Mouse (Mus musculus): Measurements from ENCODE around the gene Harbi1.

Harbi1 gene

GRCm38 (mm10) chr2:91676420-91676819, 34.2 kb upstream of the Harbi1 start:
- Histone ChIP-seq H3K4me1 (replicated peaks; ENCODE audit: low read depth, low read length) (peaks cover 33% of the 10 kb centered on the region), H3K36me3 (ENCODE audit: insufficient read depth, low read length) (peaks cover 97% of the 10 kb centered on the region), H3K4me3 (replicated peaks; ENCODE audit: low read length) (no peak overlapping the region), H3K27me3 (ENCODE audit: insufficient read depth, low read length) (no peaks in the 10 kb centered on the region), H3K9me3 (ENCODE audit: low read length) (no peaks in the 10 kb centered on the region)
- no peak for TF ChIP-seq CTCF (conservative IDR thresholded peaks at IDR 0.05; ENCODE audit: low read length)

- TF ChIP-seq CTCF (conservative IDR thresholded peaks at IDR 0.05; ENCODE audit: low read length) (no peak), POU5F1 (IDR thresholded peaks at IDR 0.05; ENCODE audit: borderline replicate concordance, low read length) (no peak), NANOG (IDR thresholded peaks at IDR 0.05; ENCODE audit: borderline replicate concordance, low read length) (no peak)
- no peaks in the 10 kb centered on the region for H3K9me3 ChIP-seq (ENCODE audit: low read length)
Measured at GRCm38 (mm10) chr2:91676961-91677360, 33.7 kb upstream of the Harbi1 start.

DNA sequence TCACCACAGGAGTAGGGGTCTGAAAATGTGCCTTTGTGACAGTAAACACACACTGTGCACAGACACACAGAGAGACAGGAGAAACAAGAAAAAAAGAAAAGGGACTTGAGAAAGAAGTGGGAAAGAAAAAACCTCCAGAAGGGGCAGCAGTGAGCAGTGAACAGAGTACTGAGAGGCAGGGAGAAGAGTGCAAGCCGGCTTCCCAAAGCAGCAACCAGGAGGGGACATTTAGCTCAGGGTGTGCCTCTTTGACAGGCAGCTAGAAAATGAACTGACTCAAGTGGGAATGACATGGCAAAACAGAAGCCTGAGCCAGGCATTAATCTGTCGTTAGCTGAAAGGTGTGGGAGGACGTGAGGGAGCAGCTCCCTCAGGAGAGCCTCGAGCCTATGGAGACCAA, 27.8 kb upstream of the Harbi1 start:
- no peak overlapping the region for H3K4me3 ChIP-seq (replicated peaks; ENCODE audit: low read length)
- peaks cover 31% of the 10 kb centered on the region for H3K4me1 ChIP-seq (replicated peaks; ENCODE audit: low read depth, low read length)
- H3K36me3 ChIP-seq (ENCODE audit: insufficient read depth, low read length): peaks cover 99% of the 10 kb centered on the region
- peak; percentile 58 for TF ChIP-seq CTCF (conservative IDR thresholded peaks at IDR 0.05; ENCODE audit: low read length)
- no peak for TF ChIP-seq NANOG (IDR thresholded peaks at IDR 0.05; ENCODE audit: borderline replicate concordance, low read length)
- no peaks in the 10 kb centered on the region for H3K27me3 ChIP-seq (ENCODE audit: insufficient read depth, low read length)
- no peaks in the 10 kb centered on the region for H3K9me3 ChIP-seq (ENCODE audit: low read length)

More at GRCm38 (mm10) chr2:91676961-91677360, 33.7 kb upstream of the Harbi1 start:
- peaks cover 33% of the 10 kb centered on the region for H3K4me1 ChIP-seq (replicated peaks; ENCODE audit: low read depth, low read length)
- H3K27me3 ChIP-seq (ENCODE audit: insufficient read depth, low read length): no peaks in the 10 kb centered on the region
- H3K36me3 ChIP-seq (ENCODE audit: insufficient read depth, low read length): peaks cover 97% of the 10 kb centered on the region
- no peak overlapping the region for H3K4me3 ChIP-seq (replicated peaks; ENCODE audit: low read length)

DNA sequence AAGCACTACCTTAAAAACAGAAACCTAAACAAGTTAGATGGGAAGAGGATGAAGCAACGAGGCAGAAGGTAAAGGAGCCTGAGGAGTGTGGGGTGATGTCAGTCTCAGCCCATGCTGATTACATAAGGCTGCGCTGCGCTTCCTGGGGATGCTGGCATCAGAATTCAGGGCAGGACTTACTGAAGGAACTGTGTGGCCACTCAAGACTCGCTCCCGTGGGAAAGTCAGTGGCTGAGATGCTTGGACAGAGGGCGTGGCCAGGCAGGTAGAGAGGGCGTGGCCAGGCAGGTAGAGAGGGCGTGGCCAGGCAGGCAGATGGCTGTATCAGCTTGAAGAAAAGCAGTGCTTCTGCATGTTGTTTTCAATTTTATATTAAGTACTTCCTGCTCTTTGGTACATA, 26.7 kb upstream of the Harbi1 start:
- Histone ChIP-seq H3K4me3 (replicated peaks; ENCODE audit: low read length) (no peak overlapping the region), H3K9me3 (ENCODE audit: low read length) (no peaks in the 10 kb centered on the region), H3K4me1 (replicated peaks; ENCODE audit: low read depth, low read length) (peaks cover 33% of the 10 kb centered on the region), H3K27me3 (ENCODE audit: insufficient read depth, low read length) (no peaks in the 10 kb centered on the region), H3K36me3 (ENCODE audit: insufficient read depth, low read length) (peaks cover 99% of the 10 kb centered on the region)
- no peak for TF ChIP-seq POU5F1 (IDR thresholded peaks at IDR 0.05; ENCODE audit: borderline replicate concordance, low read length)

GRCm38 (mm10) chr2:91689452-91689851, 21.2 kb upstream of the Harbi1 start:
- TF ChIP-seq NANOG (IDR thresholded peaks at IDR 0.05; ENCODE audit: borderline replicate concordance, low read length) (no peak), CTCF (conservative IDR thresholded peaks at IDR 0.05; ENCODE audit: low read length) (no peak), POU5F1 (IDR thresholded peaks at IDR 0.05; ENCODE audit: borderline replicate concordance, low read length) (no peak)
- H3K4me1 ChIP-seq (replicated peaks; ENCODE audit: low read depth, low read length): peaks cover 28% of the 10 kb centered on the region
- no peak overlapping the region for H3K4me3 ChIP-seq (replicated peaks; ENCODE audit: low read length)
- H3K9me3 ChIP-seq (ENCODE audit: low read length): no peaks in the 10 kb centered on the region
- H3K36me3 ChIP-seq (ENCODE audit: insufficient read depth, low read length): peaks cover 94% of the 10 kb centered on the region
- no peaks in the 10 kb centered on the region for H3K27me3 ChIP-seq (ENCODE audit: insufficient read depth, low read length)

DNA sequence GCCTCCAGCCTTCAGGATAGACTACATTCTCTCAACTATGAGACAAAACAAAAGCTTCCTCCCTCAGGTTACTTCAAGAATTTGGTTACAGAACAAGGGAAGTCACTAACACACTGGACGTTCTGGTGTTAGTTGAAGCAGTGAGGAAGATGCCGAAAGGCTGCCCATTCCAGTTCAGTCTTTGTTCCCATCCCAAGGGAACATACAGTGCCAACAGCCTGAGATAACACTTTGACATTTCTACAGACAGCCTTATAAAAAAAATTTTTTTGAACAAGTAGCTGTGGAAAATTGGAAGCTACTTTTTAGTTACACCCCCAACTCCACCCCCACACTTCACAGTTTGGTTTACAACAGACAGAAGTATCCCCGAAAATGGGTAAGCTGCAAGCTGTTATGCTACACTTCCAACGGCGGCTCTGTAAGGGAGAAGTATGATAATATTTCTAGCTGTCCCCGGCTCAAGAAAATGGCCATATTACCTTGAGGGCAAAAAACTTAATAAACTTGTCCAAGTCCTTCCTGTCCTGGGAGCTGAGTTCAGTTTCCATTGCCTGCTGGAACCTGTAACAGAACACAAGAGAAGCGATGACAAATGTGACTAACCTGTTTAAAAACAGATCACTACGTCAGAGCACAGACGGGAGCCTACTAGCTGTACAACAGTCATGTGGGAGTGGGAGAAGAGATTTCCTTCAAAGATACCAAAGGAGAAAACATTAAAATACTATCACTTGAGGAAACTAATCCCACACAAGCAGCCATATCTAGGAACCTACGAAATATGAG, 15.0 kb upstream of the Harbi1 start:
- TF ChIP-seq POU5F1 (IDR thresholded peaks at IDR 0.05; ENCODE audit: borderline replicate concordance, low read length): no peak
- TF ChIP-seq NANOG (IDR thresholded peaks at IDR 0.05; ENCODE audit: borderline replicate concordance, low read length): no peak
- no peak for TF ChIP-seq CTCF (conservative IDR thresholded peaks at IDR 0.05; ENCODE audit: low read length)
- H3K36me3 ChIP-seq (ENCODE audit: insufficient read depth, low read length): peaks cover 60% of the 10 kb centered on the region
- H3K4me3 ChIP-seq (replicated peaks; ENCODE audit: low read length): no peak overlapping the region
- peaks cover 12% of the 10 kb centered on the region for H3K4me1 ChIP-seq (replicated peaks; ENCODE audit: low read depth, low read length)
- H3K27me3 ChIP-seq (ENCODE audit: insufficient read depth, low read length): no peaks in the 10 kb centered on the region
- H3K9me3 ChIP-seq (ENCODE audit: low read length): no peaks in the 10 kb centered on the region

- no peaks in the 10 kb centered on the region for H3K9me3 ChIP-seq (ENCODE audit: low read length)
- H3K36me3 ChIP-seq (ENCODE audit: insufficient read depth, low read length): peaks cover 57% of the 10 kb centered on the region
- TF ChIP-seq NANOG (IDR thresholded peaks at IDR 0.05; ENCODE audit: borderline replicate concordance, low read length): no peak
- no peak for TF ChIP-seq CTCF (conservative IDR thresholded peaks at IDR 0.05; ENCODE audit: low read length)
- no peak for TF ChIP-seq POU5F1 (IDR thresholded peaks at IDR 0.05; ENCODE audit: borderline replicate concordance, low read length)
- peaks cover 10% of the 10 kb centered on the region for H3K4me1 ChIP-seq (replicated peaks; ENCODE audit: low read depth, low read length)
- no peak overlapping the region for H3K4me3 ChIP-seq (replicated peaks; ENCODE audit: low read length)
- H3K27me3 ChIP-seq (ENCODE audit: insufficient read depth, low read length): no peaks in the 10 kb centered on the region
Measured at GRCm38 (mm10) chr2:91696225-91696590, 14.4 kb upstream of the Harbi1 start.

GRCm38 (mm10) chr2:91699225-91699624, 11.4 kb upstream of the Harbi1 start:
- Histone ChIP-seq H3K9me3 (ENCODE audit: low read length) (no peaks in the 10 kb centered on the region), H3K27me3 (ENCODE audit: insufficient read depth, low read length) (no peaks in the 10 kb centered on the region), H3K36me3 (ENCODE audit: insufficient read depth, low read length) (peaks cover 38% of the 10 kb centered on the region), H3K4me1 (replicated peaks; ENCODE audit: low read depth, low read length) (peaks cover 29% of the 10 kb centered on the region), H3K4me3 (replicated peaks; ENCODE audit: low read length) (no peak overlapping the region)
- TF ChIP-seq CTCF (conservative IDR thresholded peaks at IDR 0.05; ENCODE audit: low read length) (no peak), NANOG (IDR thresholded peaks at IDR 0.05; ENCODE audit: borderline replicate concordance, low read length) (no peak), POU5F1 (IDR thresholded peaks at IDR 0.05; ENCODE audit: borderline replicate concordance, low read length) (no peak)

DNA sequence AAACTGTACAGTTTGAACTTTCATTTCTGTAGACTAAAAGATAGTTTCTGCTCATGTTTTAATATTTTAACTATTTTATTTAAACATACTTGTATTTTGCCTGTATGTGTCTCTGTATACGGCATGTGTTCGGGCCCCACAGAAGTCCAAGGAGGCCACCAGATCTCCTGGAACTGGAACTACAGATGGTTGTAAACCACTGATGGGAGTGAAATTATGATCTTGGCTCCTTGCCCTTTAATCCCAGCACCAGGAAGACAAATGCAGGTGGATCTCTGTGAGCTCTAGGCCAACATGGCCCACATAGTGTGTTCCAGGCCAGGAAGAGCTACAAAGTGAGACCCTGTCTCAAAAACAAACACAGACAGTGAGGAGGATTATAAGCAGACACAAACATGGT, 9.3 kb upstream of the Harbi1 start:
- Histone ChIP-seq H3K9me3 (ENCODE audit: low read length) (no peaks in the 10 kb centered on the region), H3K36me3 (ENCODE audit: insufficient read depth, low read length) (peaks cover 17% of the 10 kb centered on the region), H3K4me3 (replicated peaks; ENCODE audit: low read length) (no peak overlapping the region), H3K27me3 (ENCODE audit: insufficient read depth, low read length) (no peaks in the 10 kb centered on the region), H3K4me1 (replicated peaks; ENCODE audit: low read depth, low read length) (peaks cover 48% of the 10 kb centered on the region)
- TF ChIP-seq CTCF (conservative IDR thresholded peaks at IDR 0.05; ENCODE audit: low read length) (no peak), POU5F1 (IDR thresholded peaks at IDR 0.05; ENCODE audit: borderline replicate concordance, low read length) (no peak), NANOG (IDR thresholded peaks at IDR 0.05; ENCODE audit: borderline replicate concordance, low read length) (no peak)

All from E14TG2a.4 (cell line).